30 mouse cellular contexts compared by ENCODE assay signal in the genomic region with DNA sequence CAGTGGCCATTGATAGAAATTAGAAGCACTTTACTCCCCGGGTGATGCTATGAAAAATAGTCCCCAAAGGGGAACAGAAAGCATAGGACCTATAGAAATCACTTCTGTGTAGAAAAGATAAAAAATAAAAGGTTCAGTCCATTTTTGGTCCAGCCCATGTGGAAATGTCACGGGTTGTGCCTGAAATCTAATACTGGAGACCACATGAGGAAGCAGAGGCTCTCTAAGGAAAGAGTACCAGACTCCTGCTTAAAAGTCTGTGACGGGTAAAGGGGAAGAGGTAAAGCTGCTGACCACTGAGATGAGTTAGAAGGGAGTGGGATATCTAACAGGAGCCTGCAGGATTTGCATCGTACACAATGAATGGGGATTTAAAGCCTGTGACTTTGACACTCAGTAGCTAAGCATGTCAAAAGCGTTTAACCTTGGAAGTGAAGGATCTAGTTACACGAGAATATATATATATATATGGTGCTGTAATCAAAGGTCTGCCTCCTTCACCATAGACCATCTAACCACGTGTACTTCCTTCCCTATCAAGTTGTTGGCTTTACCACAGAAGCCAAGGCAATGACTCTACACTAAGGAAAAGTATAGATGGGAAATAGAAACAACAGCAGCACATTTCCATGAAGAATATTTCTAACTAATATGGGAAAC. TPM values are rescaled to one million over a fixed set of nuclear protein-coding genes. Genes with fewer than 3 reads are reported as not detected.
A peak's percentile ranks its signal among the peaks of the same experiment; 100 is the strongest.
DNase-seq lines count a peak whose midpoint lies in the region; ATAC-seq lines count a peak whose summit lies in the region.
"Had no signal": no experiment of that assay in that cellular context is flagged by ENCODE, and none has a peak within 500 bp of the region (broad histone marks: within the 10 kb centered on the region; RNA-seq: fewer than 3 reads in every experiment).

No protein-coding gene starts in this region.

- H3K27ac ChIP-seq in midbrain, embryonic 11.5 days (ENCODE audit: low read depth, low read length) = no peak overlapping the region
- H3K27ac ChIP-seq in midbrain, embryonic 10.5 days (replicated peaks) = no peak overlapping the region
- H3K27ac ChIP-seq in macrophage = peak overlapping the region; percentile 76
- no peak overlapping the region for H3K27ac ChIP-seq in forebrain, embryonic 11.5 days (ENCODE audit: low read depth, low read length)
- H3K27ac ChIP-seq: forebrain, embryonic 15.5 days; heart, adult 2 months; hindbrain, embryonic 15.5 days; liver, embryonic 14.5 days; lung, embryonic 15.5 days; neural tube, embryonic 12.5 days; stomach, postnatal 0 days had no signal

- no peaks in the 10 kb centered on the region for H3K4me1 ChIP-seq in midbrain, embryonic 11.5 days (ENCODE audit: control insufficient read depth, insufficient read depth, low read length)
- no peaks in the 10 kb centered on the region for H3K4me1 ChIP-seq in midbrain, embryonic 10.5 days
- no peaks in the 10 kb centered on the region for H3K4me1 ChIP-seq in forebrain, embryonic 11.5 days (replicated peaks; ENCODE audit: control insufficient read depth, insufficient read depth, low read length)
- H3K4me1 ChIP-seq: forebrain, embryonic 15.5 days; hindbrain, embryonic 15.5 days; lung, embryonic 15.5 days; neural tube, embryonic 12.5 days had no signal

- intact Hi-C loops in heart, postnatal 25 days (cut with DNase I) = no loop called here

- H3K27me3 ChIP-seq in midbrain, embryonic 11.5 days (ENCODE audit: control insufficient read depth, insufficient read depth, low read length) = peaks cover 4% of the 10 kb centered on the region; the same call in 1 of the 2 replicates
- peaks cover 26% of the 10 kb centered on the region for H3K27me3 ChIP-seq in midbrain, embryonic 10.5 days (ENCODE audit: low read depth, poor library complexity, severe bottlenecking)
- peaks cover 8% of the 10 kb centered on the region for H3K27me3 ChIP-seq in forebrain, embryonic 11.5 days (ENCODE audit: control insufficient read depth, insufficient read depth, low read length)
- H3K27me3 ChIP-seq: Patski had no signal

- 78% methylated on average over 7 of the region's 7 CpGs for WGBS in midbrain, embryonic 11.5 days
- WGBS in midbrain, embryonic 10.5 days = 80% methylated on average over 7 of the region's 7 CpGs
- 0% methylated on average over 4 of the region's 7 CpGs for WGBS in macrophage (ENCODE audit: missing documents)
- 80% methylated on average over 7 of the region's 7 CpGs for WGBS in forebrain, embryonic 11.5 days

- no peak overlapping the region for H3K9ac ChIP-seq in midbrain, embryonic 11.5 days (ENCODE audit: low read length)
- no peak overlapping the region for H3K9ac ChIP-seq in forebrain, embryonic 11.5 days (ENCODE audit: low read length)
- H3K9ac ChIP-seq: forebrain, embryonic 15.5 days; hindbrain, embryonic 15.5 days; liver, embryonic 14.5 days; lung, embryonic 15.5 days; neural tube, embryonic 12.5 days had no signal

- peak; percentile 80 for DNase-seq in heart, adult 11 months
- no peak for DNase-seq in heart, postnatal 25 days (ENCODE audit: low spot score)
- peak; percentile 65 for DNase-seq in midbrain, embryonic 11.5 days (ENCODE audit: low spot score, missing footprints)
- DNase-seq in midbrain, embryonic 10.5 days (ENCODE audit: low spot score) = no peak
- DNase-seq in natural killer cell, adult 2 months (ENCODE audit: low spot score in 2 of 2) = no peak
- DNase-seq in forebrain, embryonic 11.5 days (ENCODE audit: low spot score) = no peak
- no peak for DNase-seq in frontal cortex, adult 2 months (ENCODE audit: extremely low spot score in 1 of 2, low spot score in 1 of 2)
- DNase-seq: adrenal gland, postnatal 36 days; cerebellum, adult 18-20 months; cerebellum, postnatal 14 days; gastrocnemius, postnatal 10 days; heart, adult 2 months; heart, postnatal 4 days; kidney, adult 2 months; kidney, postnatal 25 days; lung, postnatal 4 days; midbrain, embryonic 14.5 days; retina, postnatal 1 day; right cerebral cortex, postnatal 4 days; thymus, adult 2 months; thymus, postnatal 4 days had no signal

- no peaks in the 10 kb centered on the region for H3K9me3 ChIP-seq in midbrain, embryonic 11.5 days (ENCODE audit: control insufficient read depth, low read length)
- H3K9me3 ChIP-seq in midbrain, embryonic 10.5 days (replicated peaks) = peaks cover 6% of the 10 kb centered on the region; the same call in 1 of the 2 replicates
- no peaks in the 10 kb centered on the region for H3K9me3 ChIP-seq in forebrain, embryonic 11.5 days (ENCODE audit: control insufficient read depth, low read length)
- H3K9me3 ChIP-seq: forebrain, embryonic 15.5 days; hindbrain, embryonic 15.5 days; lung, embryonic 15.5 days; neural tube, embryonic 12.5 days had no signal

- no peak overlapping the region for H3K4me2 ChIP-seq in midbrain, embryonic 11.5 days
- H3K4me2 ChIP-seq in forebrain, embryonic 11.5 days (ENCODE audit: low read depth, low read length, severe bottlenecking) = no peak overlapping the region
- H3K4me2 ChIP-seq: forebrain, embryonic 15.5 days; hindbrain, embryonic 15.5 days; lung, embryonic 15.5 days; neural tube, embryonic 12.5 days had no signal

- peaks cover 100% of the 10 kb centered on the region for H3K79me2 ChIP-seq in macrophage (ENCODE audit: inconsistent target)

- H3K36me3 ChIP-seq in midbrain, embryonic 11.5 days (ENCODE audit: control insufficient read depth, insufficient read depth, low read length) = no peaks in the 10 kb centered on the region
- no peaks in the 10 kb centered on the region for H3K36me3 ChIP-seq in midbrain, embryonic 10.5 days
- H3K36me3 ChIP-seq in macrophage (ENCODE audit: inconsistent target) = 0 out of 2 replicates have a peak, but pooled peaks cover 7% of the 10 kb centered on the region
- H3K36me3 ChIP-seq in forebrain, embryonic 11.5 days (ENCODE audit: control insufficient read depth, insufficient read depth, low read length) = no peaks in the 10 kb centered on the region
- H3K36me3 ChIP-seq: forebrain, embryonic 15.5 days; hindbrain, embryonic 15.5 days; lung, embryonic 15.5 days; neural tube, embryonic 12.5 days had no signal

- ATAC-seq in midbrain, embryonic 11.5 days (ENCODE audit: low FRiP score) = no peak
- no peak for ATAC-seq in forebrain, embryonic 11.5 days (replicated peaks; ENCODE audit: low FRiP score)
- ATAC-seq: CD4-positive, CD25-positive, alpha-beta regulatory T cell, adult 4 months; forebrain, embryonic 15.5 days; Patski had no signal

- H3K4me3 ChIP-seq in midbrain, embryonic 11.5 days (ENCODE audit: low read depth, low read length) = no peak overlapping the region
- no peak overlapping the region for H3K4me3 ChIP-seq in midbrain, embryonic 10.5 days
- H3K4me3 ChIP-seq in macrophage (ENCODE audit: inconsistent target) = no peak overlapping the region
- H3K4me3 ChIP-seq in forebrain, embryonic 11.5 days (ENCODE audit: low read depth, low read length) = no peak overlapping the region
- H3K4me3 ChIP-seq: forebrain, embryonic 15.5 days; heart, adult 2 months; hindbrain, embryonic 15.5 days; lung, embryonic 15.5 days; neural tube, embryonic 12.5 days had no signal

RNA-seq across cellular contexts. Expression of a gene that starts 6.4 kb away (rescaled TPM):
- 10 to 100 TPM; 13.9 to 15.8 TPM for total RNA-seq in heart, postnatal 25 days (2021)
- 3.3 and 4.5 TPM in 2 replicates for polyA plus RNA-seq in midbrain, embryonic 11.5 days (2014; fragmentation: Nextera tagmentation; extraction: Ambion mirVana)
- polyA plus RNA-seq in midbrain, embryonic 10.5 days (2016; fragmentation: Nextera tagmentation; extraction: Ambion mirVana) = 3.2 and 4.6 TPM in 2 replicates
- 100 to 1,000 TPM in 25 of 26 experiments, 10 to 100 TPM in 1; 90.4 to 656 (median 263) TPM for total RNA-seq in macrophage (2018; cell fraction: chromatin; rRNA removed)
- 10 to 100 TPM; 26.8 to 77.1 (median 51.1) TPM for total RNA-seq in macrophage (2018; cell fraction: cytosol; rRNA removed)
- 100 to 1,000 TPM in 13 of 26 experiments, 10 to 100 TPM in 13; 37.0 to 278 (median 131) TPM for total RNA-seq in macrophage (2018; cell fraction: nucleus; rRNA removed)
- polyA plus RNA-seq in macrophage (2018) = 53.1 to 81.3 TPM (median 56.1 TPM) in 3 replicates
- polyA plus RNA-seq in forebrain, embryonic 11.5 days (2014; fragmentation: Nextera tagmentation; extraction: Ambion mirVana) = 2.9 and 3.0 TPM in 2 replicates
- polyA plus RNA-seq in frontal cortex, adult 2 months (2012; rRNA removed) = 2.6 and 3.2 TPM in 2 replicates

RNA-seq across cellular contexts. Expression of a gene that starts 52.2 kb away (rescaled TPM):
- total RNA-seq in heart, postnatal 25 days (2021) = 100 to 1,000 TPM; 143 to 145 TPM
- 27.5 and 28.2 TPM in 2 replicates for polyA plus RNA-seq in midbrain, embryonic 11.5 days (2014; fragmentation: Nextera tagmentation; extraction: Ambion mirVana)
- polyA plus RNA-seq in midbrain, embryonic 10.5 days (2016; fragmentation: Nextera tagmentation; extraction: Ambion mirVana) = 16.2 and 16.5 TPM in 2 replicates
- 10 to 100 TPM; 28.1 to 66.6 (median 39.8) TPM for total RNA-seq in macrophage (2018; cell fraction: chromatin; rRNA removed)
- 10 to 100 TPM; 26.4 to 45.7 (median 34.2) TPM for total RNA-seq in macrophage (2018; cell fraction: cytosol; rRNA removed)
- total RNA-seq in macrophage (2018; cell fraction: nucleus; rRNA removed) = 10 to 100 TPM; 22.1 to 65.2 (median 35.6) TPM
- 21.7 to 48.1 TPM (median 30.2 TPM) in 3 replicates for polyA plus RNA-seq in macrophage (2018)
- polyA plus RNA-seq in forebrain, embryonic 11.5 days (2014; fragmentation: Nextera tagmentation; extraction: Ambion mirVana) = 22.8 and 24.9 TPM in 2 replicates
- polyA plus RNA-seq in frontal cortex, adult 2 months (2012; rRNA removed) = 14.3 and 15.4 TPM in 2 replicates

Comparison
In these comparisons a context has a peak if more than half of its experiments do, and no peak if none do; other contexts are left out.
1. DNase-seq: peak in heart, adult 11 months (single experiment) and midbrain, embryonic 11.5 days (single experiment); none in heart, postnatal 25 days (single experiment), midbrain, embryonic 10.5 days (single experiment), natural killer cell, adult 2 months (0 of 2), forebrain, embryonic 11.5 days (single experiment) and frontal cortex, adult 2 months (0 of 2).